8 mouse cellular contexts compared by ENCODE assay signal in the genomic region with DNA sequence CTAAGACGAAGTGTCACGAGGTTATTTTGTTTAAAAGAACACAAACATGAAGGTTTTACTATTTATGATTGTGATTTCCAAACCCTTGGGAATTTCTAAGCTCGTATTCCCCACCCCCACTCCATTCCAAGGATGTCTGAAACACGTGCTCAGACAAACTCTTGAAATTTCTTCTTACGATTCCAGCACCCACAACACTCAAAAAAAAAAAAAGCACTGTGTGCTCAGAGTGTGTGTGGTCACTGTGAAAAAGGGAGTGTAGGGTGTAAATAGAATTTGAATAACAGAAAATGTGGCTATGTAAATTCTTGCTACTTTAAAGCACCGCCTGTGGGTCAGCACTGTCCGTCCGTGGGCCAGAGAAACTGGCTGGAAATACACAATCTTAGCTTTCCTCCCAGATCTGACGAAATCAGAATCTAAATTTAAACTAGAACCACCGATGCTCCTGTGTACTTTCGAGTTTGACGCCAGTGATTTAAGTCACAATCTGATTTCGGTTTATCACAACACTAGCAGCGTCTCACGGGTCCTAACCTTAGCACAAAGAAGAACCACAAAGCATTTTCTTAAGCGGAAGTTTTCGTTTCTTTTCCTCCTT. TPM values are rescaled to one million over a fixed set of nuclear protein-coding genes. Genes with fewer than 3 reads are reported as not detected.
DNase-seq lines count a peak whose midpoint lies in the region; ATAC-seq lines count a peak whose summit lies in the region.

No protein-coding gene starts in this region.

- H3K9me3 ChIP-seq in heart, embryonic 14.5 days (ENCODE audit: control insufficient read depth, low read length): no peaks in the 10 kb centered on the region
- no peaks in the 10 kb centered on the region for H3K9me3 ChIP-seq in forebrain, embryonic 16.5 days (ENCODE audit: control insufficient read depth, low read length)
- no peaks in the 10 kb centered on the region for H3K9me3 ChIP-seq in liver, embryonic 12.5 days (replicated peaks)
- H3K9me3 ChIP-seq in neural tube, embryonic 13.5 days: no peaks in the 10 kb centered on the region

- WGBS in heart, embryonic 14.5 days: 18% methylated on average over 17 of the region's 17 CpGs
- WGBS in forebrain, embryonic 16.5 days: 20% methylated on average over 17 of the region's 17 CpGs
- WGBS in liver, embryonic 12.5 days (ENCODE audit: insufficient replicate concordance): 10% methylated on average over 17 of the region's 17 CpGs
- WGBS in neural tube, embryonic 13.5 days: 22% methylated on average over 17 of the region's 17 CpGs

- H3K27ac ChIP-seq in heart, embryonic 14.5 days (replicated peaks in 1 of 2; ENCODE audit: control insufficient read depth in 1 of 2, insufficient read depth in 1 of 2, low read depth in 2 of 2, low read length in 2 of 2): peak overlapping the region; percentile 74 to 89
- peak overlapping the region; percentile 92 for H3K27ac ChIP-seq in forebrain, embryonic 16.5 days (ENCODE audit: low read length)
- H3K27ac ChIP-seq in liver, embryonic 12.5 days: peak overlapping the region; percentile 78
- H3K27ac ChIP-seq in neural tube, embryonic 13.5 days (replicated peaks): peak overlapping the region; percentile 92

- no peaks in the 10 kb centered on the region for H3K36me3 ChIP-seq in heart, embryonic 14.5 days (ENCODE audit: control insufficient read depth, insufficient read depth, low read length)
- no peaks in the 10 kb centered on the region for H3K36me3 ChIP-seq in forebrain, embryonic 16.5 days (ENCODE audit: control insufficient read depth, insufficient read depth)
- H3K36me3 ChIP-seq in liver, embryonic 12.5 days: no peaks in the 10 kb centered on the region
- H3K36me3 ChIP-seq in neural tube, embryonic 13.5 days: no peaks in the 10 kb centered on the region

- H3K27me3 ChIP-seq in heart, embryonic 14.5 days (ENCODE audit: control insufficient read depth, insufficient read depth, low read length): no peaks in the 10 kb centered on the region
- no peaks in the 10 kb centered on the region for H3K27me3 ChIP-seq in forebrain, embryonic 16.5 days (replicated peaks; ENCODE audit: control insufficient read depth, insufficient read depth, low read length)
- no peaks in the 10 kb centered on the region for H3K27me3 ChIP-seq in liver, embryonic 12.5 days (replicated peaks)
- no peaks in the 10 kb centered on the region for H3K27me3 ChIP-seq in neural tube, embryonic 13.5 days

- peaks cover 0 to 12% of the 10 kb centered on the region in 2 experiments; a peak in 1 of 4 replicates for H3K4me1 ChIP-seq in heart, embryonic 14.5 days (ENCODE audit: control insufficient read depth in 2 of 2, insufficient read depth in 2 of 2, low read length in 2 of 2)
- H3K4me1 ChIP-seq in forebrain, embryonic 16.5 days (replicated peaks; ENCODE audit: control insufficient read depth, insufficient read depth, low read length): peaks cover 8% of the 10 kb centered on the region
- H3K4me1 ChIP-seq in liver, embryonic 12.5 days: peaks cover 14% of the 10 kb centered on the region; the same call in 1 of the 2 replicates
- H3K4me1 ChIP-seq in neural tube, embryonic 13.5 days (replicated peaks): peaks cover 13% of the 10 kb centered on the region

- no peak for ATAC-seq in heart, embryonic 14.5 days (ENCODE audit: insufficient number of reproducible peaks, insufficient read depth, low FRiP score, low read depth)
- peak; percentile 11 for ATAC-seq in forebrain, embryonic 16.5 days
- ATAC-seq in liver, embryonic 12.5 days: peak; percentile 17; the same call in 1 of the 2 replicates
- peak; percentile 43; the same call in 1 of the 2 replicates for ATAC-seq in neural tube, embryonic 13.5 days (ENCODE audit: low read depth)

- H3K9ac ChIP-seq in heart, embryonic 14.5 days (ENCODE audit: low read length): peak overlapping the region; percentile 85
- H3K9ac ChIP-seq in forebrain, embryonic 16.5 days (replicated peaks; ENCODE audit: low read depth, low read length): peak overlapping the region; percentile 74
- H3K9ac ChIP-seq in liver, embryonic 12.5 days: peak overlapping the region; percentile 70
- H3K9ac ChIP-seq in neural tube, embryonic 13.5 days: peak overlapping the region; percentile 84

- intact Hi-C loops in left cerebral cortex, postnatal 10 days (cut with DNase I): loop anchor here (2.0 kb wide), 1 partner anchor 105 kb away; a partner anchor contains a TSS

- H3K4me2 ChIP-seq in heart, embryonic 14.5 days (ENCODE audit: low read length): peak overlapping the region; percentile 64
- peak overlapping the region; percentile 55 for H3K4me2 ChIP-seq in forebrain, embryonic 16.5 days (ENCODE audit: low read length)
- H3K4me2 ChIP-seq in liver, embryonic 12.5 days: peak overlapping the region; percentile 68
- peak overlapping the region; percentile 58 for H3K4me2 ChIP-seq in neural tube, embryonic 13.5 days

- peak overlapping the region; percentile 63 to 64 for H3K4me3 ChIP-seq in heart, embryonic 14.5 days (ENCODE audit: control insufficient read depth in 1 of 2, insufficient read depth in 1 of 2, low read depth in 1 of 2, low read length in 2 of 2)
- peak overlapping the region; percentile 62 for H3K4me3 ChIP-seq in forebrain, embryonic 16.5 days (replicated peaks; ENCODE audit: low read length)
- H3K4me3 ChIP-seq in liver, embryonic 12.5 days: peak overlapping the region; percentile 68
- H3K4me3 ChIP-seq in neural tube, embryonic 13.5 days: peak overlapping the region; percentile 57

- no peak for DNase-seq in heart, adult 9 months (ENCODE audit: low spot score in 2 of 2)
- DNase-seq in MN1 (ENCODE audit: low spot score): peak; percentile 33
- no peak for DNase-seq in cerebellum, adult 18-20 months
- DNase-seq in left cerebral cortex, postnatal 10 days (ENCODE audit: extremely low spot score in 1 of 2, low spot score in 2 of 2): no peak

RNA-seq across cellular contexts. Expression of a gene that starts 0.8 kb away (rescaled TPM):
- polyA plus RNA-seq in heart, embryonic 14.5 days (2014; fragmentation: Nextera tagmentation; extraction: Ambion mirVana): 14.8 and 14.9 TPM in 2 replicates
- 34.2 and 36.2 TPM in 2 replicates for polyA plus RNA-seq in forebrain, embryonic 16.5 days (2015; fragmentation: Nextera tagmentation; extraction: Ambion mirVana)
- 8.8 and 9.8 TPM in 2 replicates for polyA plus RNA-seq in liver, embryonic 12.5 days (2016; fragmentation: Nextera tagmentation; extraction: Ambion mirVana)
- polyA plus RNA-seq in neural tube, embryonic 13.5 days (2015; fragmentation: Nextera tagmentation; extraction: Ambion mirVana): 32.1 and 36.6 TPM in 2 replicates
- 10 to 100 TPM; 34.5 to 40.8 TPM for total RNA-seq in left cerebral cortex, postnatal 10 days (2021)

RNA-seq across cellular contexts. Expression of a gene that starts 28.9 kb away (rescaled TPM):
- 2.9 and 3.1 TPM in 2 replicates for polyA plus RNA-seq in heart, embryonic 14.5 days (2014; fragmentation: Nextera tagmentation; extraction: Ambion mirVana)
- 3.1 and 3.7 TPM in 2 replicates for polyA plus RNA-seq in forebrain, embryonic 16.5 days (2015; fragmentation: Nextera tagmentation; extraction: Ambion mirVana)
- polyA plus RNA-seq in liver, embryonic 12.5 days (2016; fragmentation: Nextera tagmentation; extraction: Ambion mirVana): 1.8 and 1.9 TPM in 2 replicates
- polyA plus RNA-seq in neural tube, embryonic 13.5 days (2015; fragmentation: Nextera tagmentation; extraction: Ambion mirVana): 2.3 and 2.9 TPM in 2 replicates
- total RNA-seq in left cerebral cortex, postnatal 10 days (2021): under 1 TPM in 1 of 2 experiments, not detected in 1; 0.24 TPM
